Mouse (Mus musculus): ENCODE data around the gene Ddx43. TPM values are rescaled to one million over a fixed set of nuclear protein-coding genes. Genes with fewer than 3 reads are reported as not detected.

Gene Ddx43
- total RNA-seq, 4 experiments from 2014 or later = not detected

DNA sequence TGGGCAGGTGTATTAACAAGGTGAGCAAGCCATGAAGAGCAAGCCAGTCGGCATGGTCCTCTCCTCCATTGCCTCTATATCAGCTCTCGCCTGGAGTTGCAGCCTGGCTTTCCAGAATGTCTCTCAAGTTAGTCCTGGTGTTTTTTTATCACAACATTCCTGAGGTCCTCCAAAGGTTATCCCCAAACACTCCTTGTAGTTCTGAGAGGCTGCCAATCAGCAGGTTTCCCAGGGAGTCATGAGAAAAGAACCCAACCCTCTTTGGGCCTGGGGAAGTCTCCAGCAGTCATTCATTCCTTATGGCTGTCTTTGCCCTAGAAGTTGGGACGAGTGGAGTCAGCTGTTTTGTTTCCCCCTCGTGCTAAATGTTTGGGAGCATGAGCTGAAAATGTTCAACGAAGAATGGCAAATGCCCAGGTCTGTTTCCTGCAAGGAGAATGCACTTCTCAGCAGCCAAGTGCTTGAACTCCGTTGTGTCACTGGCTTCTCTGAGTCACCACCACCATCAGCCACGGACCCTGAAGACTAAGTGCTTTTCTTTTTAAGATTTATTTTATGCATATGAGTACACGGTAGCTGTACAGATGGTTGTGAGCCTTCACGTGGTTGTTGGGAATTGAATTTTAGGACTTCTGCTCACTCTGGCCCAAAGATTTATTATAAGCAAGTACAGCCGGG lies 22.6 kb upstream of the Ddx43 start:
- DNase-seq = no peak

DNA sequence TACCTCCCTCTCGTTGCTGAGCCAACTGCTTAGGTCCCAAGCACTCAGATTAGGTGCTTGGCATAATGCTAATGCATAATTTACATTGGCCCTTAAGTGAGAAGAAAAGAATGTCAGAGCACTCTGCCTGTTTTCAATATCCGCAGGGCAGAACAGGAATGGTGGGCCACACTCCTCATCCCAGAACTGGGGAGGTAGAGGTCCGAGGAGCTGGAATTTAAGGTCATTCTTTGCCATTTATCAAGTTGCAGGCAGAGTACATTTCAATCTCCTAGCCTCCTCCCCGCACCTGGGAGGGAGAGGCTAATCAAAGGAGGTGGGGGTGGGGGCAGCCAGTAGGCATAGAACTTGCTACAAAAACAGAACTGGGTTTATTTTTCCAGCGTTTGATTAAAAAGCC lies 21.2 kb upstream of the Ddx43 start:
- DNase-seq = no peak

DNA sequence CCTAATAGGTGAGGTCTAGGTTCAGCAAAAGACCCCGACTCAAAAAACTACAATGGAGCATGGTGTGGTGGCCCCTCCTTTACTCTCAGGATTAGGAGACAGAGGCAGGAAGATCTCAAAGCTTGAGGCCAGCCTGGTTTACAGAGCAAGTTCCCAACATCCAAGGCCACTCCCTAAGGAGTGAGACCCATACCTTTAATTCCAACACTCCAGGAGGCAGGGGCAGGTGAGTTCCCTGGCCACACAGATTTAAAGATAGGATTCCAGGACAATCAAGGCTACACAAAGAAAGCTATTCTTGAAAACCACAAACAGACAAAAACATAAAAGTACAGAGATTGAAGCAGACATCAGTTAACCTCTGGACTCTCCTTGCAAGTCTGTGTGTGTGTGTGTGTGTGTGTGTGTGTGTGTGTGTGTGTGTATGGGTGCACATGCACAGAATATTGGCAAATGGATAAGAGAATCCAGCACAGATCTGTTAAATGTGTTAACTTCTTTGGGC lies 20.6 kb upstream of the Ddx43 start:
- DNase-seq = no peak

DNA sequence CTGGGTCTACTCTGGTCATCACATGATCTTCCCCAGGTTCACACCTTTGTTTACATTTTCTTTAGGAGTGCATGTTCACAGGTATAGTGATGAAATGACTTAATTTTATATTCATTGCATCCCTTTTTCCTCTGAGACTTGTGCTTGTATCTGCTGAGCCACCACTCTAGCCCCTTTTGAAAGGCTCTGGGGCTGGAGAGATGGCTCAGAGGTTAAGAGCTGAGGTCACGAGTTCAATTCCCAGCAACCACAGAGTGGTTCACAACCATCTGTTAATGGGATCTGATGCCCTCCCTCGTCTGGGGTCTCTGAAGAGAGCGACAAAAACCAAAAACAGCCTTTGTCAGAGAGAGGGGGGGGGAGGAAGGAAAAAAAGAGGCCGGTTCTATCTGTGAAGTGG lies 20.1 kb upstream of the Ddx43 start:
- no peak for DNase-seq

DNA sequence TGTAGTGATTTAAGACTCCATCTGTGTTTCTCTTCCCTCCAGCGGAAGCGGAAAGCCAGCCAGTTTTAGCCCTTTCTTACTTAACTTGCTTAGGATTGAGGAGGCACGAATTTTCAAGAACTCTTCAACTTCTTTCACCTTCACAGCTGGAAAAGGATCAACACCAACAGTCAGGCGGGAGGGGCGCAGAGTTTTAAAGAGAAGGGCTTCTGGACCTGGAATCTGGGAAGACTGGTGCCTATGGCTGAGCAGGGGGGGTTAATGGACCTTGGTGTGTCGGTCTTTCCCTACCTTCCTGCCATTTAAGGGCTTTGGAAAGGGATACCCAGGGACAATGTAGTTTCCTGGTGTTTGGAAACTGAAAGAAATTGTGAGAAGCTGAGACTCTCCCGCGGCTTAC lies 18.0 kb upstream of the Ddx43 start:
- no peak for DNase-seq

DNA sequence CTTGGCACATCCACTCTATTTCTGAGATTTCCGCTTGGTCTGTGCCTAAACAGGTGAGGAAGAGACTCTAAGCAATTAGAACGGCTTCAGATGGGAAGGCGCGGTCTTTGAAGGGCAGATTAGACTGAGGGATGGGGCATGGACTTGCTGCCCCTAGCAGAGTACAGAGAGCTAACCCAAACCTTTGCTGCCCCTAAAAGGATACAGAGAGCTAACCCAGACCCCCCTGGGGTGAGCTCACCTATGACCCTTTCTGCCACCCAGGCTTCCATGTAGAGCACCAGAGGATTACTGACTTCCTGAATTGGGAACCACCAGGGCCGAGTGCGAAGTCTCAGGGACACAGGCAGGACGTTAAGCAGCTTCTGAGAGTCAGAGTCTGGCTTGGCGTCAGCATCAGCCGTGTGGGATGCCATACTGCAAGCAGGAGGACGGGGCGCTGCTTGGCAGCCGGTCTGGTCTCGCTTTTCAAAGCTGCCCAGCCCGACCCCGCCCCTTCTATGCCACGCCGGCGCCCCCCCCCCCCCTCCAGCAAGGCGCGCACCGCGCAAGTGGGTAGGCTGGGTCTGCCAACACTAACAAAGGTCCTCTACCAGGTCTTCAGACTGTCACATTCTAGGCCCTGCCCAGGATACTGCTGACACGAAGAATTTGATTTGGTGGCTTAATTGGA lies 17.3 kb upstream of the Ddx43 start, which contains the start of gene Ooep:
Gene Ooep, minus strand, starts transcription at position 613 of the 673 bp plus-strand sequence.
- DNase-seq = no peak

DNA sequence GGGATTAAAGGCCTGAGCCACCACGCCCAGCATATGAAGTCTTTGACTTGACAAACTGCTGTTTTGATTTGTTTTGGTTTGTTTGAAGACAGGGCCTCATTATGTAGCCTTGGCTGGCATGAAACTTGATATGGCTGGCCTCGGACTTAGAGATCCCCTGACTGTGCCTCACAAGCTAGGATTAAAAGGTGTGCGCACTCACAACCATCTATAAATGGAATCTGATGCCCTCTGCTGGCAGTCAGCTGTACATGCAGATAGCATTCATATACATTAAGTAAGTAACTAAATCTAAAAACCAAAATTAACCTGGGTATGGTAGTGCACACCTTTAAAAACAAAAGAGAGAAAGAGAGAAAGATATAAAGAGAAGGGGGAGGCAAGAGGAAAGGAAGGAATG lies 9.7 kb upstream of the Ddx43 start:
- DNase-seq = no peak

DNA sequence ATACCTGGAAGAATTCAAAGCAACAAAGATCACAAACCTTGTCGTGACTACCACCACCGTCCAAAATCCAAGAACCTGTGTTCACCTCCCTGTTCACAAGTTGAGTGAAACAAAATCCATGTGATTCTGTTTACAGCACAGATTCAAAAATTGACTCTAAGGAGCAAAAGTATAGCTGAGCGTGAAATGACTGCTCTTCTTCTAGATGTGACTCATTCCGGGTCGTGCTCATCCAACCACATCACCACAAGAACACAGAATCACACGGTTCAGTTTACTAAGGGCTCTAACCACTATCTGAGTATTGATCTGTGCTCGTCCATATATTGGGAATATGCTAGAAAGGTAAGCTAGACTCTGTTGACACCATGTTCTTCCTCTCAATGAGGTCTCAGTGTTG lies 8.6 kb upstream of the Ddx43 start:
- DNase-seq = no peak

DNA sequence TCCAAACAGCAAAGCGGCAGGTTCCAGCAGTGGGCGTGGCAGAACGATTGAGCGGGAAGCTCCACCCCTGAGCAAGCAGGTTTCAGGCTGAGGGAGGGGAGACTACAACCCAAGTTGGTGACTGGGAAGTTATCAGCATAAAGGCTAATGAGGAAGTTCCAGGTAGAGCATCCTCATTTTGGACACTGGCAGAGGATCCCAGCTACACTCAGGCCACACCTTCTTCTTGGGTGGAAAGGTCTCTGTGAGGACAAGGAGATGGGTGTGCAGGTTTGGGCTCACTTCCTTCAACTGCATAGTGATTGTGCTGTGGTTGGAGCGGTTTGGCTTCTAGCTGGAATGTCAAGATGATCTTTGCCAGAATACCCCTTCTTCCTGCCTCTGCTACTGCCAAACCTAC lies 5.6 kb upstream of the Ddx43 start:
- DNase-seq = no peak

DNA sequence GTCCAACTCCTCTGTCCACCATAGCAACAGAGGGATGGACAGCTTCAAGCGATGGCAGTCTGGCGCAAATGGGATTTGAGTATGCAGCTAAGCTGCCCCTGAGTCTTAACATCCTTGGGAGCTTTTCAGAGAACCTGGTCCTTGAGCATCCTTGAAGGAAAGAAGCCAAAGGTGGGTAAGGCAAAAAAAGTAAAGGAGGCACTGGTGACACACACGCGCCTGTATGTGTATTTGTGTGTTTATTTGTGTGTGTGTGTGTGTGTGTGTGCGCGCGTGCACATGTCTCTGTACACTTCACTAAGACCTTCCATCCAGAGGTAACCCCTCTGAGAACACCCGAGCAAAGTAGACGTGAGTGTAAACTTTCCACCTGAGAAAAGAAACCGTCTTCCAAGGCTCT lies 1.8 kb upstream of the Ddx43 start:
- no peak for DNase-seq

DNA sequence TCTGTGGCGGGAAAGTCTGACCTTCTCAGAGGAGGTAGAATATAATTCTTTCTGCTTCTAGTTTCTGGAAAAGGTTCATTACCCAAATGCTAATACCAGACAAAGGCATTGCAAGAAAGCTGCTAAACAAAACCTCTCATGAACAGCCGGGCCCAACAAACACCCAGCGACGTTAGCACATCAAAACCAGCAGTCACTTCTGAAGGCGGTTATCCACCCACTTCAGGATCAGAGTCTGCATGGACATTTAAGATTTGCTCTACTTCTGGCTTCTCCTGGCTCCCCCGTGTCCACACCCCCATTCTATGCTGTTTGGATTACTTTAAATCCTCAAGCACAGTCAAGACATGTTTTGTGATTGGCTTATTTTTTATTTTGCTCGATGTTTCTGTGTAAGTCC lies 975 bp upstream of the Ddx43 start:
- DNase-seq = no peak

DNA sequence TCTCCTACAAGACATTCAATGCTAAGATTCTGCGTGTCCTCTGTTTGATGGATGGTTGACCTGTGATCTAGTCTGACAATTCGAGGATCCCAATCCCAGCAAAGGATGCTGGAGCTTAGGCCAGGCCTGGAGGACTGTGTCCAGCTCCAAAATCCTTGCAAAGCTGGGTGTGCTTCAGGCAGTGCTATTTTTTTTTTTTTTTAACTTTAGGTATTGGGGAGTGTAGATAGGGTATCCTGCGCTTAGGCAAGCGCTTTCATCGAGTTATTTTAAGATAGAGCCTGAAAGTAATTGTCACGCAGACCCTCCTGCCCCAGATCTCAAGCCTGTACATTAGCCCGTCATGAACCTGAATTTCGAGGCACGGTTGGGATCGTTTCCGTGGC lies 340 bp upstream of the Ddx43 start:
- DNase-seq = no peak

DNA sequence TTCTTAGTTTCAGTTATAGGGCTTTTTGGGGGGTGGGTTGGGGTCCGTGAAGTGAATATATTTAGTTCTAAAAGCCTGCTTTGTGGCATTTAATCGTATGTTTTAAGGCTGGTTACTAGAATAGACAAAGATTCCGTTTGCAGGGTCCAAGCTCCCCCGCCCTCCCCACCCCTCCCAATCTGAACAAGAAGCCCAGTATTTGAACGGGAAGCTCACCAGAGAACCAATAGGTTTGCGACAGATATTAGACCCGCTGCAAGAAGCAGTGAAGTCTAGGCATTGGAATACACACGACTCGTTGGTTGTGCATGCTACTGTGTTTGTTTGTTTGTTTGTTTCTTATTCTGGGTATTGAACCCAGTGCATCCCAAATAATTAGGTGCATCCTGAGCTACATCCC lies 940 bp downstream of the Ddx43 start:
- no peak for DNase-seq

DNA sequence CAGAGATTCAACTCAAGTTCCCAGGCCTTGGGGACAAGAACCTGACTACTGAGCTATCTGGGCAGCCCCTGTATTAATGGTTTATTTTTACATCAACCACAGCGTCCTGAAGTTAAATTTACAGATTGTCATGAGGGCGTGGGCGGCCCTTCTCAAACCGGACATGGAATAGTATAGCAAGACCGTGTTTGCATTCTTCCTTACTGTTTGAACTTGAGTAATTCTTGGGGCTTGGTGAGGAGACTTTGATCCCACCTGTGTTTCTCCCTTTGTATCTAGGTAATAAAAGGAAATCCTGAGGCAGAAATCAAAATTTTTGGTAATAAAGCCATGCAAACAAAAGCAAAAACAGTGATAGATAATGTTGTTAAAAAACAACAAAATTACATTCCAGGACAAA lies 5.0 kb downstream of the Ddx43 start:
- no peak for DNase-seq

DNA sequence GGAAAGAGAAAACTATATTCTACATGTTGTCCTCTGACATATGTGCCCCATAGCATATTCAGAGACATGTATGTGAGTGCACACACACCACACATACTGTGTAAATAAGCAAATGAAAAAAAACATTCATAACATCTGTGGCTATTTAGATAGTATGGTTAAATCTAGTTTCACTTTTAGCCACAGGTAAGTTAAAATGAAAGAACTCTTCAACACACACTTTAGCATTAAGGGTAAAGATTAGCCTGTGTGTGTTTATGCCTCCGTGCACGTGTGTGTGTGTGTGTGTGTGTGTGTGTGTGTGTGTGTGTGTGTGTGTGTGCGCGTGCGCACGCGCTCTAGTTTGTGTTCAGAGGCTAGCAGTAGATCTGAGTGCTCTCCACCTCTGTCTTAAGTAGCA lies 6.0 kb downstream of the Ddx43 start:
- DNase-seq = no peak

DNA sequence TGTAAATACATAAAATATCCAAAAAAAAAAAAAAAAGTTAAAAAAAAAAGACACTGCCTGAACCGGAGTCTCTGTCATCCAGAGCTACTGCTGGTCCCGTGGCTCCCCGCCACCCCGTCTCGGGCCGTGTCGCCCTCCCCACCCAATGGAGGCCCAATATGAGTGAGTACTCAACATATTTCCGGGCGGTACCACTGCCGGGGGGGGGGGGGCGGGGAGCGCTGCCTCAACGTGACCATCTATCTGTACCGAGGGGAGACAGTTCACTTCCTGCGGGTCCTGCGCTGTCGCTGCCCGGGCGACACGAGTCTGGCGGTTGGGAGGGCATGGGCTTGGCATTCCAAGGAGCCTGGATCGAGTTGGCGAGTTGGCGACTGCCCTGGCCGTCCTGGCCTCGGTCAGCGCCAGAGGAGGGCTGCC lies 31.8 kb downstream of the Ddx43 start:
- DNase-seq = no peak

DNA sequence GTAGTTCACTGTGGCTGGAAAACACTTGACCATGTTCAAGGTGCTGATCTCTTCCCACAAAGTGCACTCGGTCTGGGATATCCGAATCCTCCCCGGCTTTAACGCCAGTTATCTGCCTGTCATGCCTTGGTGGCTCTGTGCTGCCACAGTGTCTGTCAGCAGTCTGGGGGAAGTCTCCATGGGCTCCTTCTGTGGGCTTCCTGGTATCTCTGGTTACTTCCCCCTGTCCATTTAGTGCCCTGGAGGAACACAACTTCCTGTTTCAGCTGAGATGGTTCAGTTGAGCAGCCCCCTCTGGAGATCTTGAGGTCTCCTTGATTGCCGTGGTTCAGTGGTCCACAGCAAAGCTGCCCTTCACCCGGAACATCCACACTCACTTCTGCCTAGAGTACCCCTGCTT lies 32.6 kb downstream of the Ddx43 start:
- DNase-seq = no peak

DNA sequence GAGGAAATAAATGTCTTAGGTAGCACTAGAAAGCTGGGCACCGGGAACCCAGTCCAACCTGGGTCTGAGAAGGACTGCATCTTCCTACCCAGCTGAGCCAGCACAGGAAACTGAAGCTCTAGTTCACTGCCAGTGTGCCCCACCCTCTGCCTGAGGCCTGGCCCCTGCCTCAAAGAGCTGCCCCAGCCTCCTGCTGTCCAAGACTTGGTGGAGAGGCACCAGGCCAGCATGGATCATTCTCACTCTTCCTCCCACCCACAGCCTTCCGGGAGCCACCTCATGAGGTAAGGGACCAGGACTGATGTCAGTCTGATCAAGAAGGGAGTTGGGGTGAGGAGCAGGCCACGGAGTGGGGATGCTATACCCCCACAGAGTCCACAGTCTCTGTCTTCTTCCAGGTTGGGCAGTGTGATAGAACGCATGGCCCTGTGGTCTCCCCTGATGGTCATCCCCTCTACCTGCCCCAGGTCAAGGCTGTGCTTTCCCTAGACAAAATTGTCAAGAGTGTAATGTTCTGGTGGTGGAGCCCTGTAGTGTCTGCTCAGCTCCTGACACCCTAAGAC lies 33.4 kb downstream of the Ddx43 start:
- DNase-seq = no peak

DNA sequence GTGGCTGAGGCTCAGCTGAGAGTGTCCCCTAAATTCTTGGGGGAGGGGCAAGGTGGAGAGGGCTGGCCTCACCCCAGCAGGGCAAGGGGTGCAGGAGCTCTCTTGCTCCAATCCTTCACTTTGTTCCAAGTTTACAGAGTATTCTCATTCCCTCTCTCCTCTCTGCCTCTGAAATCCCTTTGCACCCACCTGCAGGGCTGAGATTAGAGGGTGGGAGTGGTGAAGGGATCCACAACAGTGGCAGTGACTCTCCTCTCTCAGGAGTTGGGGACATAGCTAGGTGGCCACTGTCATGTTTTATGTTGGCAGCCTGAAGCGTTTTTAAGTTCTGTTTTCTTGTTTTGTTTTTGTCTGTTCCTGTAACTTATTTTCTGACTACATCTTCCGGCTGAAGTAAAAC lies 34.0 kb downstream of the Ddx43 start:
- DNase-seq = no peak

DNA sequence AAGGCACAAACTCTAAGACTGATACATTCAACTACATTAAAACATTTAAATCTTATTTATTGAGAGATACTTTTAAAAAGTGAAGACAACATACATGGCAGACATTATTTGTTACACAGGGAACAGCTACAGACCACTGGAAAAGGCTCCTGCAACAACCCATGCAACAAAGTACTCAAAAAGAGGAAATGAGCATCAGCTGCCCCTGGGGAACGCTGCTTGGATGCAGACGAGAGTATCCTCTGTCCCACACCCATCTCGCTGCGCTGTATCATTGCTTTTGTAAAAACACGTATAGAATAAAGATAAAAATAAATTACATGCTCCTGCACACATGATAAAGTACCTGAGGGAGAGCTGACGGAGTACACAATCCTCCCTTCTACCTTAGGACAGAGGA lies 34.9 kb downstream of the Ddx43 start:
- no peak for DNase-seq

DNA sequence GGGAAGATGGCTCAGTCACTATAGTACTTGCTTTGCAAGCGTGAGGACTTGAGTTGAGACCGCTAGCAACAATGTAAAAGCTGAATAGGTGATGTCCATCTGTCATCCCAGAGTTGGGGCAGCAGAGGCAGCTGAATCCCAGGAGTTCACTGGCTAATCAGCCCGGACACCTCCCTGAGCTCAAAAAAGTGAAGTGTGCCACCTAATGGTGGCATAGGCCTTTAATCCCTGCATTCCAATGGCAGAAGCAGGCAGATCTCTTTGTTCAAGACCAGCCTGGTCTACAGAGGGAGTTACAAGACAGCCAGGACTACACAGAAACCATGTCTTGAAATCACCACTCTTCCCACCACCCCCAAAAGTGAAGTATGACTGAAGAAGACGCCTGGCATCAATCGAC lies 36.9 kb downstream of the Ddx43 start:
- no peak for DNase-seq

DNA sequence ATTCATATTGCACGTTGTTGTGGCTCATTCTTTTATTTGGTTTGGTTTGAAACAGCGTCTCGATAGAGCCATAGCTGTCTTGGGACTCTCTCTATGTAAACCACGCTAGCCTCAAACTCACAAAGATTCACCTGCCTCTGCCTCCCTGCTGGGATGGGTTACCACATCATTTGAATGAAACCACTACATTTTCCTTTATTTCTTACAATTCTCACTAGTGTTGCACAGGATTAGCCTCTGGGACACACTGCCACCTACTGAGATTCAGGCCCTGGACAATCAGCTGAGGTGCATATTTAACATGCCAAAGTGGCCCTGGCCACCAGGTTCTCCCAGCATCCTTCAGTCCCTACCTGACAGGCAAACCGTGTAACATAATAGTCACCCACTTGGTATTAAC lies 43.8 kb downstream of the Ddx43 start:
- DNase-seq = no peak

DNA sequence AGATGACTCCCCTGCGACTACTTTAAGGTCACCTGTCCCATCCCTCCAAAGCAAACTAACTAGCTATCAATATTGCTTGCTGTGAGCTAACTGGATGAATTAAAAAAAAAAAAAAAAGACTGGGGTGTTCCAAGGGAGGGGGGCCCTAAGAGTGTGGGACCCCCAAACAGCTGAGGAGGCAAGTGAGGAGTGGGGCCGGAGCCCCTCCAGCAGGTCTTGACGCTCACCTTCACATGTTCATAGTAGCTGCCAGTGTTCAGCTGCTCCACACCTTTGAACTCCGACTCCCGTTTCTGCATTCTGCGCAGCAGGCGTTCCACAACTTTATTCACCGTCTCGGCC lies 46.6 kb downstream of the Ddx43 start:
- DNase-seq = no peak

Data from adrenal gland, adult 8-10 months (tissue).